Mouse (Mus musculus) limb, embryonic 15.5 days (tissue): ENCODE measurements around the gene Rcc2. TPM values are rescaled to one million over a fixed set of nuclear protein-coding genes. Genes with fewer than 3 reads are reported as not detected.

ENCODE experiments used
- microRNA-seq: library from miRNA; unstranded; fragments of <30 nt; microRNA quantifications from one replicate; pipeline ENCODE4, GENCODE M21; 2016
- polyA plus RNA-seq: library from polyadenylated mRNA; unstranded; fragments of >200 nt; fragmentation: Nextera tagmentation; extraction: Ambion mirVana; gene quantifications from 2 replicates; pipeline ENCODE4 v1.2.1, GENCODE M21; 2015

Gene Rcc2
- polyA plus RNA-seq, 1 experiment from 2014 or later, result 32.5 TPM

Small RNA genes lying within 50 kb of the gene (microRNA-seq; reads per million reads assigned to microRNA genes)
- gene Gm23045, result not detected
- gene Gm25951, result not detected

Other genes starting within 250 kb of the Rcc2 start
- gene Arhgef10l, start 34.5 kb upstream of the Rcc2 start, polyA plus RNA-seq, result 22.4 and 23.0 TPM in 2 replicates
- gene Padi6, start 42.1 kb downstream of the Rcc2 start, polyA plus RNA-seq, result not detected in 2 replicates
- gene Padi4, start 73.7 kb downstream of the Rcc2 start, polyA plus RNA-seq, result 0.19 and 0.56 TPM in 2 replicates
- gene Padi3, start 110.1 kb downstream of the Rcc2 start, polyA plus RNA-seq, result 0.45 and 0.59 TPM in 2 replicates
- 0.14 and 0.20 TPM in 2 replicates for gene Padi1, start 145.2 kb downstream of the Rcc2 start, polyA plus RNA-seq
- 4.3 and 10.5 TPM in 2 replicates for gene Padi2, start 205.8 kb downstream of the Rcc2 start, polyA plus RNA-seq